Mouse (Mus musculus): Measurements from ENCODE around the gene Ccdc83.

DNA sequence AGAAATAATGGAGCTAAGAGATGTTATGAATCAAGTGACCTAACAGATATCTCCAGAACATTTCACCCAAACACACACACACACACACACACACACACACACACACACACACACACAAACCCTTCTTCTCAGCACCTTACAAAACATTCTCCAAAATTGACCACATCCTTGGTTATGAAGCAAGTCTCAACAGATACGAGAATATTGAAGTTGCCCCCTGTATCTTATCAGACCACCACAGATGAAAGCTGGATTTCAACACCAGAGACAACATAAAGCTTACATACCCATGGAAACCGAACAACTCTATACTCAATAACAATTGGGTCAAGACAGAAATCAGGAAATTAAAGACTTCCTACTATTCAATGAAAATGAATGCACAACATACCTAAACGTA, 4.6 kb upstream of the Ccdc83 start:
- TF ChIP-seq POLR2A (IDR thresholded peaks at IDR 0.05; ENCODE audit: borderline replicate concordance, low read depth, low read length) (no peak), CTCF (IDR thresholded peaks at IDR 0.05; ENCODE audit: low read depth, low read length) (no peak)
